Mouse (Mus musculus): Measurements from ENCODE around the gene Grin2b.
"Not testable (repeated sequence)": the region's sequence is repeated elsewhere in the genome, so short reads cannot be mapped to it uniquely, and the experiment has no call there.

Gene Grin2b

DNA sequence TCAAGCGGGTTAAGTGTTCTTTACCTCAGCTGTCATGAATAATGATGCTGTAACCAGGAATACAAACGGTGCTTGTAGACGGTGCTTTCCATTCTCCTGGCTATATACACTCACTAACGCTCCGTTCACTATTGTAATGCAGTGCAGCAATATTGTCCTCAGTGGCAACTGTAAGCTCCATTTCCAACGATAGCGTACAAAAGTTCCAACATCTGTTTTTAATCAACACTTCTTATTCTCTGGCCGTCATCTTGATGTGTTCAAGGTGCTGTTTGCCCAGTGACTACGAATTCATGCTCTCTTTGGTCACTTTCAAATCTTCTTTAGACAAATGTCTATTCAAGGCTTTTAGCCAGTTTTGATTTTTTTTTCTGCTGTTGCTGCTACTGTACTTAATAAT, 480.8 kb downstream of the Grin2b start:
- DNase-seq (ENCODE audit: low spot score): no peak

DNA sequence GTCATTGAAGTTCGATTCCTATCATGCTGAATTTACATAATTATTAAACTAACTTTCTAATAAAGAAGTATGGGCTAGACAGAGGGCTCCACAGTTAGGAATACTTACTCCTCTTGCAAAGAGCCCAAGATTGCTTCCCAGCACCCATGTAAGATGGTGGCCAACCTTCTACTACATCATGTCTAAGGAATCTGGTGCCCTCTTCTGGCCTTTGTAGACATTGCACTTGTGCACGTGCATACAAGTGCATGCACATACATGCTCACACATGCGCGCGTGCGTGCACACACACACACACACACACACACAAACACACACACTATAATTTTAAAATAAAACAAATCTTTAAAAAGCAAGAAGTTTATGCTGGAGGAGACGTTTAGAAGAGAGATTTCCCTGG, 481.8 kb downstream of the Grin2b start:
- no peak for DNase-seq (ENCODE audit: low spot score)

DNA sequence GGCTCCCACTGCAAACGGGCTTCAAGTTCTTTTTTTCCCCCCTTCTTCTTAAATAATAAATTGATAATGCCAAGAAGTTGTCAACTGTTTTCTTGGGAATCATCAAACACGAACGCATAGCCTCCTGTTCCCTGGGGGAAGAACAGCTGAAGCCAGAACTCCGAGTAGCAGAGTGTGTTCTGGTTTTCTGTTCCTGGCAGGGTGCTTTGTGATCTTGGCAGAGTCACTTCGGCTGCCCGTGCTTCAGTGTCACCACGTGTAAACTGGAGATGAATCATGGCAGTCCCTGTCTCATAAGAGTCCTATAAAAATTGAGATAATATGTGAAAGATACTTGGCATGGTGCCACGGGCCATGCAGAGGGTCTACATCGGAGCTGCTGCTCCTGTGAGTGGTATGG, 485.4 kb downstream of the Grin2b start:
- no peak for DNase-seq (ENCODE audit: low spot score)

DNA sequence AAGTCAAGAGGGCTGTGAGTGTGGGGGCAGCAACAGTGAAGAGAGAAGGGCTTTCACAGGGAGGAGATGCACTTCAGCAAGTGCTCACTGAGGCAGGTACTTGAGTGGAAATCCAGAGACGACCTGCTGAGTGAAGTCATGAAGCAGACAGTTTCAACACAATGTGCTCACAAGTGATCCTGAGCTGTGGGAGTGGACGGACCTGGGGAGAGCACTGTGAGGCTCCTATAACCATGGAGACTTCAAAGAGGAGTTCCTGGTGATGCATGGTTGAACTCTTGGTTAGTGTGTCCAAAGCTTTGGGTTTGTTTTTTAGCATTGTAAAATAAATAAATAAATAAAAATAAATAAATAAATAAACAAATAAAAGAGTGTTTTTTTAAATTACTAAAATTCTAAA, 489.1 kb downstream of the Grin2b start:
- DNase-seq (ENCODE audit: low spot score): no peak

DNA sequence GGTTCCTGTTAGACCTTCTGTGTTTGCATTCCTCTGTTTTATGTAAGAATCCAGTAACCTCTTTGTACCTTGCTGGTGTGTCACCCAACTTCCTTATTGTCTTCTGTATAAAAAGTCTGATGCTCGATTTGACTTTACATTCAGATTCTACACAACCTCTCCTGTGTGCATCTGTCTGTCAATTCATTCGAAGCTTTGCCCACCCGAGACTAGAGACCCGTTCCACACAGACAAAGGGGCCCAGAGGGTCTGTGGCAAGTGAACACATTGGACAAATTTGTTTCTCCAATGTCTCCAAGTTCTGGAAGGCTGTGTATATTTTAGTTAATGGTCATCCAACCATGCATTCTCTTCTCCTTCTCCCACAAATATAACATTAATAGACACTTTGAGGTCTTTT, 491.9 kb downstream of the Grin2b start:
- DNase-seq (ENCODE audit: low spot score): not testable (repeated sequence)

DNA sequence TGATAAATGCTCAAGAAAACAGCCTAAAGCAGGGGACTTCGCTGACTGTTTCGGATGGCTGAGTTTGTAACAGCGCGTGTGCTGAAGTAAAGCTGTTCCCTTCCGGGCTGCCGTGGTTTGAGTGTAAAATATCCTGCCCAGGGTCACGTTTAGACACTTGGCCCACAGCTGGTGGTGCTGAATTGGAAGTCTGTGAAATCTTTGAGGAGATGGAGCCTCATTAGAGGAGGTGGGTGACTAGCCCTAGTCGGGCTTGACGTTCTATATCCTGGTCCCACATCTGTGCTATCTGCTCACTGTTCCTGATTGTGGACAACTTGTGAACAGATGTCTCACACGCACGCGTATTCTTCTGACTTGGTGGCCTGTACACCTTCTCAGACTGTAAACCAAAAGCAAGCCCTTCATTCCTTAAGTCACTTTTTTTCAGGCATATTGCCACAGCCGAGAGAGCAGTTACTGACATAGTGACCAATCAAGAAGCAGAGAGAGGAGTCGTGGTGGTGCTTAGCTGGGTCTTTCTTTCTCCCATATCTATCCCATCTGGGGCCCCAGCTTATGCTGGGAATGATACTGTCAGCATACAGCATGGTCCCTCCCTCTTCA, 493.1 kb downstream of the Grin2b start:
- DNase-seq (ENCODE audit: low spot score): no peak

DNA sequence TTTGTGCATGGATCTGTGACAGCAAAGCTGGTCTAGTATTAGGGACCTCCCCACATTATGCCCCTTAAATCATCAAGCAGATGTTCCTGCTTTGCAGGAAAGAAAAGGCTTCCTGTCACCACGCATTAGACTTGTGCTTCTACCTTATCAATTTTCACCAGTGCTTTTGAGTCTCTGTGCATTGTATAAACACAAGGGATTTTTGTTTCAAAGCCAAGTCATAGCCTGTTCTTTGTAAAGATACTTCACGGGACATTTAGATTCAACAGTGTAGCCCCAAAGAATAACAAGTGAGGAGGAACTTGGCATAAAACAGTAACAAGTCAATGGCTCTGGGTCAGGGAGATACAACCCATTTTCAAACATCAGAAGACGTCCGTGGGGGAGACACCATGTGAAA, 498.9 kb downstream of the Grin2b start:
- no peak for DNase-seq (ENCODE audit: low spot score)

DNA sequence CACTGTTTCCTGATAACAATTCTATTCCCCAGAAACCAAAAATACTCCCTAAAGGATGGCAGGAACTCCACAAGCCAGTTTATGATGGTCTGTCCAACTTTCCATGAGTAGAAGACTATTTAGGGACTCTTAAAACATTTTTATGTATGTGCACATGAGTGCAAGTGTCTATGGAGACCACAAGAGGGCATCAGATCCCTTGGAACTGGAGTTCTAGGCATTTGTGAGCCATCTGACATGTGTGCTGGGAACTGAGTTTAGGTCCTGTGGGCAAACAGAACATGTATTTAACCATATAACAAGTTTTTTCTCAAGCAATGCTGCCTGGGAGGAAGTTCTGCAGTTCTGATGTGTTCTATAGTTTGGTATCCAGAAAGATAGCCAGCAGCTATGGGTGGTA, 501.3 kb downstream of the Grin2b start:
- no peak for DNase-seq (ENCODE audit: low spot score)

Measured in ovary, postnatal 14 days (tissue).